Mouse (Mus musculus): ENCODE measurements around the gene Dnal1.

Gene Dnal1

GRCm38 (mm10) chr12:84128576-84128975 is 14.4 kb downstream of the Dnal1 start:
- DNase-seq: no peak

- DNase-seq: no peak
These were observed 15.8 kb downstream of the Dnal1 start for GRCm38 (mm10) chr12:84129931-84130330.

DNA sequence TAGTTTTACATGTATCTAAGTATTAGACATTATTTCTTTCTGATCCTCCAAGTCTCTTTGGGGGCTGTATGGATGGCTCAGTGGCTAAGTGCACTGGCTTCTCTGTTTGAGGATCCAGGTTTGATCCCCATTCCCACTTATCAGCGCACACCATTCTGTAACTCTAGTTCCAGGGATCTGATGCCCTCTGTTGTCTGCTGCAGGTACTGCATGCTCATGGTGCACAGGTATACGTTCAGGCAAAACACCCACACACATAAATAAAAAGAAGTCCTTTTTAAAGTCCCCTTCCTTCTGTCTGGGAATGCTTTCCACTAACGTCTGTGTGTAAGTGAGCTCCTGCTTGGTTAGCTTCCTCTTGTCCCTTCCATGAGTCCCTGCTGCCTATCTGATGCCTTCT is 18.1 kb downstream of the Dnal1 start:
- no peak for DNase-seq

GRCm38 (mm10) chr12:84137131-84137530 is 23.0 kb downstream of the Dnal1 start:
- DNase-seq: no peak

DNA sequence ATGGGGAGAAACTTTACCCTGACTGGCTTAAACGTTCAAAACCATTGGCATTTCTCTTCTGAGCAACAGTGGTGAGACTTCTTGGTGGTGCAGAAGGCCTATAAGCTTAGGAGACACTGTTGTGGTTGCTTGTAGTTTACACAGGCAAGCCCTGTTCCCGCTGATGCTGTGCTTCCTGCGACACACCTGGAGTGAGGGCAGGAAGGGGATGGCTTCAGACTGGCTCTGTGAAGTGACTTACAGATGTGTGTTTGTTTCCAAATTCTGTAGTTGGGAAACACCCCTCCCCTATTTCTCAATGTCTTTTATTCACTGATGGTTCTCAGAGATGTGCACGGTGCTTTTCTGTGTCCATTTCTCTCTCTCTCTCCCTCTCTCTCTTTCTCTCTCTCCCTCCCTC is 26.0 kb downstream of the Dnal1 start:
- DNase-seq: no peak

DNA sequence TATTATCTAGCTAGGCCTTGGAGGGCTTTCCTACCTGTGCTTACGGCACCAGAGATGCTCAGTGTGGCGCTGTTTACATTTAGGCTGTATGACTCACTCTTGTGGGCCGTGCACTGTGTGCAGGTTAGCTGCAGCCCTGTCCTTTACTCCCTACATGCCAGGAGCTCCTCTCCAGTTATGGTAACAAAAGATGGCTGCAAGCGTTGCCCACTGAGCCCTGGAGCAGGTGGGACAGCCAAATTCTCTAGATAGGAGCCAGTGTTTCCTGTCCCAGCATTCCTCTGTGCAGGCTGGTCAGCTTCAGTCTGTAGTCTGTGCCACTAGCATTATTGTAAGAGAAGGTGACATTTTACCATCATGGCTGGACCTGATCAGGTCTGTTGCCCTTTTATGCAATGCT is 27.1 kb downstream of the Dnal1 start:
- DNase-seq: no peak

DNA sequence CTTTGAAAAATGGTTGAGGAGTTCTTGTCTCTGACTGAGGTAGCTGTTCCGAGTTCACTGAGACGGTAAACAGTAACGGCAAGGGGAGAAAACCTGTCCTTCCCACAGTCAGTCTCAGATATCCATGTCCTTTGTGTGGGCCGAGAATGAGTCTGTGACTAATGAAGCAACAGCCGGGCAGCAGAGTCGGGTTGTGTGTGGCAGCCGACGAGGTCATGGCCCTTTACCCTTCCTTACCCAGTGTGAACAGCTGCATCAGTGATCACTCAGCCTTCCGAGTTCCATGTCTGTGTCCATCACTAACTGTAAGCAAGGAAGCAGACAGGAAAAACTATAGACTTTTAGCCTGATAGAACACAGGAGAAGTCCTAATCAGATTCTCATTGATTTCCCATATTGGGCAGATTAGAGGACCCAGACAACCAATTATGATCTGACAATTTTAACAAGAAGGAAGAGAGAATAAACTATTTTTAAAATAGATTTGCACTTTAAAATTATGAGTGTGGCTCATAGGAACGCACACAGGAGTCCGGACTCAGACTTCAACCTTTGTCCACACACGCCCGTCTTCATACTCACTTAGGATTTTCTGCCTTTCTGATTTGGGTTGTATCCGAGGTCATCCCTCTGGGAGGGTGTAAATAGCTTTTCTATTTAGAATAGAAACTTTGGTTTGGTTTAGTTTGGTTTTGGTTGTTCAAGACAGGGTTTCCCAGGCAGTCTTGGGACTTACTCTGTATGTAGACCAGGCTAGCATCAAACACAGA is 28.3 kb downstream of the Dnal1 start:
- DNase-seq: no peak

DNA sequence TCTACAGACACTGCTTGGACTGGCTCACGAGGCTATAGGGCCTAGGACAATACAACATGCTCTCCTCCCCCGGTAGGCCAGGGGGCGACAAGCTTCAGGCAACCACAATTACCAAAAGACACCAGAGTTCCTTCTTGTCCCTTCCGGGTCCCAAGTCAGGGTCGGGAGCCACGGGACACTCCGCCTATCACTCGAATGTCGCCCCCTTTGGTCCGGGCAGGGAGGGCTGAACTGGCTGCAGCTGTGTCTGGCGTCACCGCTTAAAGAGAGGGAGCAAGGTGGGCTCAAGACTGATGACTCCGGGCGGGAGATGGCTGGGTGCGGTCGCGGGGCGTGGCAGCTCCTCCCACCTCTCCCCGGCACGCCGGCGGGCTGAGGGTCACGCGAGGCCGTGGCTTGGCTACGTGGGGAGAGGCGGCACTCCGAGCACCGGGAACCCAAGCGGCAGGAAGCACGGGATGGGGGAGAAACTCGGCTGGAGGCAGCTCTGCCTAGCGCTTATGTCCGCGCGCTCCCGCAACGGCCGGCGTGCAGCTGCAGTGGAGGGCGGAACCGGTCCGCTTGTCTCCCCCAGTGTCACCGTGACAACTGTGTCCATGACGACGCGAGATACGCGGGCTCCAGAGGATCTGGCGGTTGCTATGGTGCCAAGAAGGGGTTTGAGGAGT is 33.9 kb downstream of the Dnal1 start, which contains the start of gene Pnma1:
Gene Pnma1 (minus strand): TSS at position 536 of the 668 bp plus-strand sequence.
- DNase-seq: peak; percentile 72

GRCm38 (mm10) chr12:84148622-84149012 is 34.5 kb downstream of the Dnal1 start:
- no peak for DNase-seq

- no peak for DNase-seq
These were observed 35.8 kb downstream of the Dnal1 start for GRCm38 (mm10) chr12:84149971-84150370.

DNA sequence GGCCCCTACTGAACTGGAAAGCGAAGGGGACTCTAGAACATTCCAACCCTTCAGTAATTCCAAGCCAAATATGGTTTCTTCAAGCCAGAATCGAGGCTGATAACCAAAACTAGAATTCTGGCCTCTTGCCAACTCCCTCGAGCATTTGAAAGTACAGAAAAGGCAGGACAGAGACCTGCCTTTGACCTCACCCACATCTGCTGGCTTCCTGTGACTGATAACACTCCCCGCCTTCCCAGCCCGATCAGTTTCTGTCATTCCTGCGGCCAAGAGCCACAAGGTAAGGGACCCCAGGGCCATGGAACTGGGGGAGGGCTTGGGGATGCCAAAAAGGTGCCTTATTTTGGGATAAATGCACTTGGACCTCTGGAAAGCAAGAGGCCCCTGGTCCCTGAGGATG is 36.8 kb downstream of the Dnal1 start:
- DNase-seq: no peak

DNA sequence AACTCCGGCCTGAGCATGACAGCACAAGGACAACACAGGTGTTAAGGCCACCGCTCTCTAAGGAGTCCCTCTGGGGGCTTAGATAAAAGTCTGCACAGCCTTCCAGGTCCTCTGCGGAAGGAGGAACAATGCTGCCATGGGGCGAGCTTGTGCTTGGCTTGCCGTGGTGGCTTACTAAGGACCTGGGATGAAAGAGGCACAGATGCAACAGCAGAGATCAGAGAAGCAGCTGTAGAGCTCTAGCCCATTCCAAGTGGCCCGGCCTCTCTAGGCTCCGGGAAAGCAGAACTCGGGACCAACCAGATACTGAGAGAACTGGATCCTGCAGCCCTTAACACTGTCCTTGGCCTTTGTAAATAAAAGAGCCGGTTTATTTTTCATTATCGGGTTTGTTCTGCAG is 37.7 kb downstream of the Dnal1 start:
- DNase-seq: no peak

DNA sequence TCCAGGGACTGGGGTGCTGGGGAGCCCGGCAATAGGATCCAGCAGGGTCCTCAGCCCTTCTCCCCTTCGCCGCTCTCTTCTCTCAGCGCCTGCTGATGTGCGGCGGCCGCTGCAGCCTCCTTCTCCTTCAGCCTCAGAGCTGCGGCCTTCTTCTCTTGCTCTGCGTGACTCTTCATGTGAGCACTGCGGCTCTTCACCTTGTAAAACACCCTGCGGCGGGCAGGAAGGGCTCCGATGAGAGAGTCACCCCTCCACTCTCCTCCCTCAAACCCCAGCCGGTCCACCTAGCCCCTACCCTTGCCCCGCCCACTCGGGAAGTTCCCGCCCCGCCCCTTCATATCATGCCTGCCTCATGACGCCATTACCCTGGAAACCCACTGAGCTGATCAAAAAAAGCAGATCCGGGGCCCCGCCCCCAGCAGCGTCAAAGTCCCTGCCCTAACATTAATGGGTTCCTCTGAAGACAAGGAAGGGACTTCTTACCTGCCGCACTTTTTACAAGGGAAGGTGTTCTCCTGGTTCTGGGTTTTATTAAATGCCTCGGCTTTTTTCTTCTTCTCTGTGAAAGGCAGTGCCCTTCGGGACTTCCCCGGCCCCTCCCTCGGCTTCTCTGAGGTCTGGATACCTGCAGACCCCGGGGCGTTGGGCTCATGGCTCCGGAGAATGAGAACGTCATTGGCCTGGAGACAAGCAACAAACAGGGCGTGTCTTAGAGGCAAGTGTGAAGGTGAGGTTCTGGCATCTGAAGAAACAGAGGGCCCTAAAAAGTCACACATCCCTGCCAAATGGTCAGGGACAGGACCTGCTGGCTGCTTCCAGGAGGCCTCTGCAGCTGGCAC is 38.4 kb downstream of the Dnal1 start:
- DNase-seq: no peak

DNA sequence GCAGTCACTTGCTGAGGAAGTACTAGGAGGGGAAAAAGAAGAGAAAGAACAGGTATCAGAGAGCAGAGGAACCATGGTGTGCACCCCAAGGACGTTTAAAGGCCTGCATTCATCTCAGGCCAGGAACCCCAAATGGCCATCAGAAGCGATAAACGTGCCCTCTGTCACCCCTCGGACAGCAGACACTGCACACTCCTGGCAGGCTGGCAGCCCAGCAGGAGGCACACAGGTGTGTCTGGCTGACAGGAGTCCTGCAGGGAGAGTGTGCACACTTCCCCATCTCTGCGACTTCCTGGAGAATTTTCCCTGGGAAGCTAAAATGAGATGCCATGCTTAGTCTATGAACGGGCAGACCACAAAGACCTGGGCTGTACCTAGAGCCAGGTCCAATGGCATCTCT is 39.2 kb downstream of the Dnal1 start:
- DNase-seq: no peak

DNA sequence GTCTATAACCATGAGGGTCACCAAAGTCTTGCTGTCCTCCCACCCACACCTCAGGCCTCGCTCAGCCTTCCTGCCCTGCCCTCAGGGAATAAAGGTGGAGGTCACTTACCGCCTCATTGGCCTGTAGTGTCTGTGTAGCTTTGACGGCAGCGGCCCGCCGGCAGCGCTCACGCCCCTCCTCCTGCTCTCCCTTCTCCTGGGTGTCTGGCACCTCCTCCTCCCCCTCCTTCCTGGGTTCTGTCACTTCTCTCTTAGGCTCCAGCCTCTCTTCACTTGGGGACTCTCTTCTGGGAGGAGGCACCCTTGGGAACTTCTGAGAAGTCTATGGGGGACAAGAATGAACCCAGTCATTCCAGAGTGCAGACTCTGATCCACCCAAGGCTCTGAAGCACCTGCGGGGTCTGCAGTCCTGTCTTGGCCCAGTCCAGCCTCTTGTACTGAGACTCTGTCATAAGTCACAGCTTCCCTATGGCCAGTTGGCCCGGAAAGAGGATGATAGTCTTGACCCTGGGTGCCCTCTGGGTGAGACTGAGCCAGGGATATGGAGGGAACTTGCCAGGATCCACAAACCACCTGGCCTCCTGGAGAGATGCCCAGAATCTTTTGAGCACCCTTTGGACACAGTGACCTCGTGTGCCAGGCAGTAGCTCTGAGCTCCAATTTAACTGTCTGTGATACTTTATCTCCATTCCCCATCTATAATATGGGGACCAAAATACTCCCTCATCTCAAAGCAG is 40.8 kb downstream of the Dnal1 start:
- DNase-seq: peak; percentile 86

- no peak for DNase-seq
These were observed 41.3 kb downstream of the Dnal1 start for GRCm38 (mm10) chr12:84155523-84155871.

- no peak for DNase-seq
These were observed 42.0 kb downstream of the Dnal1 start for GRCm38 (mm10) chr12:84156210-84156609.

DNA sequence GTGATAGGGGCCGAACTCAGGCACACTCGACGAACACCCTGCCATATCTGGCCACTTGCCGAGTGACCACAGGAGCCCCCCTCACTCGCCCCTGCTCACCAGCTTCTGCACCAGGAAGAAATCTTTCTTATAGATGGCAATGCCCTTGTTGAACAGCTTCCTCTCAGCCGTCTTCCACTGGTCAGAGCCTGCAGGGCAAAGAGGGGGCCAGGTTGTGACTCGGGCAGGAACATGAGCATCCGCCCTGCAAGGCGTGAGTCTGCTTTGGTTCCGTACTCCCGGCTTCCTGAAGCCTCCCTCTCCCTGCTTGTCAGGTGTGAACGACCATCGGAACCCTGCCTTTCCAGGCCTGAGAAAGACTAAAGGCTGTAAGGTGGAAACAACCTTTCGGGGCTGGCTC is 44.0 kb downstream of the Dnal1 start:
- DNase-seq: no peak

DNA sequence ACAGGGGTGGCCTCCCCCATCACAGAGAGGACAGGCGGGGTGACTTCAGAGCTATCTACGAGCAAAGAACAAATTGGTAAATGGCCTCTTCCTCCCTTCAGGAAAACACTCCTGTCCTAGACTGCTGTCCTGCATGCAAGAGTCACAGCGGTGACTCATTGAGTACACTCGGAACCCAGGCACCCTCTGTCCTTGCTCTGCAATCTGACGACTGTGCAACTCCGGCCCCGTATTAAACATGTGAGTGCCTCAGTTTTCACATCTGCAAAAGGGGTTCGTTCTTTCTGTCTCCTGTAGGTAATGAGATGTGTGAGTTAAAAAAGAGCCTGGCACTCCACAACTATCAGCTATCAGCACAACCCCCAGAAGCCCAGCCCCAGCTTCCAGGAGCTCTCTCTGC is 46.3 kb downstream of the Dnal1 start:
- DNase-seq: no peak

- DNase-seq: no peak
These were observed 47.0 kb downstream of the Dnal1 start for GRCm38 (mm10) chr12:84161116-84161515.

DNA sequence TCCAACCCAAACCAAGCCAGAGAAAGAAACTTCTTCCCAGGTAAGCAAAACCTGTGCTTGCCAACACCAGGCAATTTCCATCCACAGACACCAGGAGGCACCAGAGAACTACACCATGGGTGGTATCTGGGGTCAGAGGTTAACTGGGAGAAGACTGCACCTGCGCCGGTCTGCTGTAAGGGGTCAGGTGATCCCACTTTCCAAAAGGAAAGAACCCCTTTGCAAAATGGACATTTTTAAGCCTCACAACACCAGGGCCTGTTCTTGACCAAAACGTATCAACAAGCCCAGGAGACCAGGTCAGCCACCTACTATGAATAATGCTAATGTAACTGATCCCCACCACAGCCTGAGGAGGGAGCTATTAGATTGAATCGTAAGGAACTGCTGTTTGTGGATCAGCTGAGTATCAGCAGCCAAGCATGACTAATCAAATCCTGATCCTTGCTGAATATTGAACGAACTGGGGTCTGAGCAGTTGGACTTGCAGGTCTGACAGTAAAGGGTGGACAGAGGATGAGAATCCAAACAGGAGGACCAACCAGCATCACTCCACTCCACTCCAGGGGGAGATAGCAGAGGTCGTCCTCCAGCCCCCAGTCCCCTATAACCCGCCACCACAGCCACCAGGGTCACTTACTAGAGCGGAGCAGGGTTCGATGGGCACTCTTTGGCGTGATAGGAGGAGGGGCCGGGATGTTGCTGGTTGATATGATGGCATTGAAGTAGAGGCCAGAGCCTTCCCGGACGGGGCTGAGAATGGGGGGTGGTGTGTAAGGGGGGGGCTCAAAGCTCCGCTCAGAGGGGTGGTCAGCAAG is 47.7 kb downstream of the Dnal1 start:
- DNase-seq: peak; percentile 57

DNA sequence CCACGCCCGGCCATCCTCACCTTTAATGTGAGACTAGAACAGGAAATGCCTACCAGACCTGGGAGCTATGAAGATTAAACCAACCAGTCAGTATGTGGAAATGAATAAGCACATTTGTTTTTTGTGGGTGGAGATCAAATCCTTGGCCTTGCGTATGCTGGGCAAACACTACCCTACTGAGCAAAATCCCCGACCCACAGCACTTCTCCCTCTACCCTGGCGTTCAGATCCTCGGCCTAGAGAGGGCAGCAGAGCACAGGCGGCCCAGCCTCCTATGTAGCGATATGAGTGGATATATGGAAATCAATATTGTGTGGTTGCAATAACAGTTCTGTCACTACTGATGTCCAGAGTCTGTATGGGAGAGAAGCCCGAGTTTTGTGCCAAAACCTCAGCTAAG is 49.0 kb downstream of the Dnal1 start:
- no peak for DNase-seq
